14 mouse cellular contexts compared by ENCODE assay signal in the genomic region with DNA sequence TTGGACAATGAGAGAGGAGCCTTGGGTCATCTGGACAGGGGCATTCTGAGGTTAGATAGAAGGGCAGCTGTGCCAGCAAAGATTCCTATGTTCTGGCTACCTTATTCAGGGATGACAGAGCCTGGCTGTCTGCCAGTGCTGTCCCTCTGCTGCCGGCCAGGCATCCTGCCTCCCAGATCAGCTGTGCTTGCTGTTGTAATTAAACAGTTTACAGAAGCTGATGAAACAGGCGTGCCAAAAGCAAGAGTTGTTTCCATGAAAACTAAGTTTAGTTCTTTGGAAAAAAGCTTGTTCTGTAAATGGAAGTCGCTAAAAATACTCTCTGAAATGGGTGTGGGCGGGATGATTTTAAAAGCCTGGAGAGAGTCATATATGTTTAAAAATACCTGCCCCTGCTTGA. TPM values are rescaled to one million over a fixed set of nuclear protein-coding genes. Genes with fewer than 3 reads are reported as not detected.
DNase-seq lines count a peak whose midpoint lies in the region; ATAC-seq and TF ChIP-seq lines count a peak whose summit lies in the region.
"Had no signal": no experiment of that assay in that cellular context is flagged by ENCODE, and none has a peak within 500 bp of the region (broad histone marks: within the 10 kb centered on the region; RNA-seq: fewer than 3 reads in every experiment).

No protein-coding gene starts in this region.

- no peak overlapping the region for H3K4me3 ChIP-seq in heart, embryonic 12.5 days
- no peak overlapping the region for H3K4me3 ChIP-seq in neural tube, embryonic 13.5 days
- no peak overlapping the region for H3K4me3 ChIP-seq in left cerebral cortex, adult 2 months
- H3K4me3 ChIP-seq: forebrain, embryonic 12.5 days; limb, embryonic 10.5 days had no signal

- no peak overlapping the region for H3K27ac ChIP-seq in heart, embryonic 12.5 days (ENCODE audit: poor library complexity, severe bottlenecking)
- H3K27ac ChIP-seq in neural tube, embryonic 13.5 days (replicated peaks) = 0 out of 2 replicates have a peak overlapping the region, but pooled peaks have one; percentile 13
- H3K27ac ChIP-seq in left cerebral cortex, adult 2 months = no peak overlapping the region
- H3K27ac ChIP-seq: forebrain, embryonic 12.5 days; limb, embryonic 10.5 days had no signal

- TF ChIP-seq CTCF in left cerebral cortex, adult 2 months (IDR thresholded peaks at IDR 0.05) = no peak

- intact Hi-C loops in left cerebral cortex, adult 2 months (cut with DNase I) = loop anchor here (5.0 kb wide), 1 partner anchor 43 kb away; no protein-coding TSS in a partner anchor

- DNase-seq in heart, postnatal 4 days = peak; percentile 10
- DNase-seq in neural tube, embryonic 10.5 days (ENCODE audit: extremely low spot score, low spot score) = no peak
- DNase-seq in left cerebral cortex, adult 2 months (ENCODE audit: extremely low spot score in 1 of 2, low spot score in 2 of 2) = peak; percentile 33 to 54
- DNase-seq in telencephalon, adult 2 months (ENCODE audit: low read depth, low spot score) = peak; percentile 76
- DNase-seq: adrenal gland, adult 8-10 months; lung, postnatal 36 days; spleen, adult 18-20 months; thymus, postnatal 36 days had no signal

- no peaks in the 10 kb centered on the region for H3K27me3 ChIP-seq in heart, embryonic 12.5 days (replicated peaks)
- H3K27me3 ChIP-seq in neural tube, embryonic 13.5 days = no peaks in the 10 kb centered on the region

- H3K4me1 ChIP-seq in heart, embryonic 12.5 days (replicated peaks) = no peaks in the 10 kb centered on the region
- H3K4me1 ChIP-seq in neural tube, embryonic 13.5 days (replicated peaks) = peaks cover 12% of the 10 kb centered on the region
- H3K4me1 ChIP-seq: forebrain, embryonic 12.5 days; limb, embryonic 10.5 days had no signal

- no peaks in the 10 kb centered on the region for H3K9me3 ChIP-seq in heart, embryonic 12.5 days (replicated peaks)
- H3K9me3 ChIP-seq in neural tube, embryonic 13.5 days = no peaks in the 10 kb centered on the region
- H3K9me3 ChIP-seq: forebrain, embryonic 12.5 days; limb, embryonic 10.5 days had no signal

- H3K36me3 ChIP-seq in heart, embryonic 12.5 days = no peaks in the 10 kb centered on the region
- H3K36me3 ChIP-seq in neural tube, embryonic 13.5 days = no peaks in the 10 kb centered on the region
- H3K36me3 ChIP-seq: forebrain, embryonic 12.5 days; limb, embryonic 10.5 days had no signal

- 57% methylated on average over 4 of the region's 4 CpGs for WGBS in heart, embryonic 12.5 days
- WGBS in neural tube, embryonic 13.5 days = 50% methylated on average over 4 of the region's 4 CpGs

- ATAC-seq in heart, embryonic 12.5 days (ENCODE audit: insufficient number of reproducible peaks, low FRiP score) = no peak
- ATAC-seq in neural tube, embryonic 13.5 days (ENCODE audit: low read depth) = no peak; the same call in 1 of the 2 replicates
- no peak for ATAC-seq in erythroid progenitor cell, adult 5-6 weeks (replicated peaks; ENCODE audit: low FRiP score, poor library complexity, severe bottlenecking)

- H3K4me2 ChIP-seq in heart, embryonic 12.5 days = no peak overlapping the region
- no peak overlapping the region for H3K4me2 ChIP-seq in neural tube, embryonic 13.5 days
- H3K4me2 ChIP-seq: forebrain, embryonic 12.5 days; heart, embryonic 11.5 days had no signal

- H3K9ac ChIP-seq in heart, embryonic 12.5 days = no peak overlapping the region
- no peak overlapping the region for H3K9ac ChIP-seq in neural tube, embryonic 13.5 days
- H3K9ac ChIP-seq: forebrain, embryonic 12.5 days had no signal

RNA-seq across cellular contexts. Expression of gene Gpr26, which starts 56.6 kb away (rescaled TPM):
- total RNA-seq in heart, postnatal 4 days (2021) = not detected
- polyA plus RNA-seq in heart, embryonic 12.5 days (2016; fragmentation: Nextera tagmentation; extraction: Ambion mirVana) = not detected in 2 replicates
- 1.6 and 2.1 TPM in 2 replicates for polyA plus RNA-seq in neural tube, embryonic 13.5 days (2015; fragmentation: Nextera tagmentation; extraction: Ambion mirVana)
- total RNA-seq in left cerebral cortex, adult 2 months (2021) = 100 to 1,000 TPM; 127 to 134 TPM
- total RNA-seq in erythroid progenitor cell, adult 5-6 weeks (2015; ENCODE audit: low replicate concordance) = not detected in 2 replicates
- not detected in 2 replicates for total RNA-seq in erythroid progenitor cell, adult 5-6 weeks (2017; ENCODE audit: low replicate concordance)
- polyA plus RNA-seq: heart, embryonic 11.5 days; limb, embryonic 10.5 days had no signal

Comparison
In these comparisons a context has a peak if more than half of its experiments do, and no peak if none do; other contexts are left out.
1. RNA of gene Gpr26, which starts 56.6 kb away (total RNA-seq): 127 to 134 TPM in left cerebral cortex, adult 2 months; not detected in heart, postnatal 4 days and not detected in erythroid progenitor cell, adult 5-6 weeks; every median in the first group is over 100 times any median in the second.